In the genomic region with DNA sequence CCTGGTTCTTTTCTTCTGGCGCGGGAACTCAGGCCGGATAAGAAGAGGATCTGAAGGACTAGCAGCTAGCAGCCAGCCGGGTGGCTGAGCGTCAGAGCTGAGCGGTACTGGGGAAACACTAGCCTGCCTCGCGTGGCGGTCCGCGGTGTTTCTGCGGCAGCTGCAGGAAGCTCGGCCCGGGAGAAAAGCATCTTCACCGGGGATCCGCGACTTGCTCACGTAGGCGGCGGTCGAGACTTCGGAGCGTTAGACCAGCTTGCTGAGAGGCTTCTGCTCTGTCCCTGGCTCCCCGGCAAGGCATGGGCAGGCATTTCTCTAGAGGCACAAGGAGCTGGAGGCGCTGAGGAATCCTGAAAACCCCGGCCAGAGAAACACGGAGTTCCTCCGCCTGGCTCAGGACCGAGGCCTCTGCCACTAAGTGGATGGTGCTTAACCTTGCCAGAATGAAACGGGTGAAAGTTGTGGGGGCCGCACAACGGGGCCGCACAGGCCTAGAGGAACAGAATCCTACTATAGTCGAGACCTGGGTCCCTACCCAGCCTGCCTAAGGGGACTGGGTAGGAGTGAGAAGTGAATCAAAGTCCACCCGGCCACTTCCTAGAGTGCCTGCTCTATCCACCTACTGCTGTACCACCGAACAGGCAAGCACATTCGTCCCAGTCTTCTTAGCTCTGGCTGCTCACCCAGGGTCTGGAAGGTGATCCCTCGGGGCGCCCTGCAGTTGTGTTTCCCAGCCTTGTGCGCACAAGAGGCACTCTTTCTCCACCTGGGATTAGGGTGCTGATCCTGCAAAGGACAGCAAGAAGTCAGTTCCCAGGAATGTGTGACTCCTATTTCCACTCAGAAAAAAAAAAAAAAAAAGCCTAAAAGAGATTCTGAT, we compare ENCODE assay signal across 10 mouse cellular contexts. TPM values are rescaled to one million over a fixed set of nuclear protein-coding genes. Genes with fewer than 3 reads are reported as not detected.
DNase-seq lines count a peak whose midpoint lies in the region; ATAC-seq and TF ChIP-seq lines count a peak whose summit lies in the region.
"Had no signal": no experiment of that assay in that cellular context is flagged by ENCODE, and none has a peak within 500 bp of the region (broad histone marks: within the 10 kb centered on the region; RNA-seq: fewer than 3 reads in every experiment).

No protein-coding gene starts in this region.

- H3K4me1 ChIP-seq in heart, embryonic 15.5 days (replicated peaks), result peaks cover 36% of the 10 kb centered on the region
- peaks cover 19% of the 10 kb centered on the region for H3K4me1 ChIP-seq in forebrain, embryonic 14.5 days (ENCODE audit: control insufficient read depth, insufficient read depth, low read length)
- H3K4me1 ChIP-seq in limb, embryonic 14.5 days (ENCODE audit: control insufficient read depth, insufficient read depth, low read length), result peaks cover 14% of the 10 kb centered on the region

- H3K4me3 ChIP-seq in heart, embryonic 15.5 days, result peak overlapping the region; percentile 15; the same call in 1 of the 2 replicates
- H3K4me3 ChIP-seq in forebrain, embryonic 14.5 days (ENCODE audit: low read depth, low read length), result no peak overlapping the region; the same call in 1 of the 2 replicates
- peak overlapping the region; percentile 22 for H3K4me3 ChIP-seq in limb, embryonic 14.5 days (replicated peaks; ENCODE audit: low read length)

- ATAC-seq in heart, embryonic 15.5 days (replicated peaks; ENCODE audit: insufficient number of reproducible peaks, insufficient read depth, low FRiP score, low read depth), result no peak
- ATAC-seq in forebrain, embryonic 14.5 days, result no peak
- ATAC-seq in limb, embryonic 14.5 days (ENCODE audit: low FRiP score, low read depth), result no peak
- ATAC-seq: Patski had no signal

- WGBS in heart, embryonic 15.5 days, result under 1% methylated on average over 40 of the region's 40 CpGs
- WGBS in forebrain, embryonic 14.5 days, result under 1% methylated on average over 40 of the region's 40 CpGs
- WGBS in limb, embryonic 14.5 days, result under 1% methylated on average over 40 of the region's 40 CpGs

- no peak for TF ChIP-seq POLR2A in limb, embryonic 14.5 days (IDR thresholded peaks at IDR 0.05; ENCODE audit: borderline replicate concordance, extremely low read depth, insufficient read depth, insufficient read length)

- no peak overlapping the region for H3K27ac ChIP-seq in heart, embryonic 15.5 days
- H3K27ac ChIP-seq in forebrain, embryonic 14.5 days (ENCODE audit: low read depth, low read length), result no peak overlapping the region
- no peak overlapping the region for H3K27ac ChIP-seq in limb, embryonic 14.5 days (replicated peaks; ENCODE audit: low read depth, low read length)

- H3K27me3 ChIP-seq in heart, embryonic 15.5 days, result peaks cover 79% of the 10 kb centered on the region
- H3K27me3 ChIP-seq in forebrain, embryonic 14.5 days (replicated peaks; ENCODE audit: control insufficient read depth, insufficient read depth, low read length), result peaks cover 60% of the 10 kb centered on the region
- H3K27me3 ChIP-seq in limb, embryonic 14.5 days (ENCODE audit: control insufficient read depth, insufficient read depth, low read length), result peaks cover 71% of the 10 kb centered on the region

- H3K9ac ChIP-seq in heart, embryonic 15.5 days, result no peak overlapping the region
- H3K9ac ChIP-seq in forebrain, embryonic 14.5 days (ENCODE audit: low read length), result no peak overlapping the region
- no peak overlapping the region for H3K9ac ChIP-seq in limb, embryonic 14.5 days (ENCODE audit: low read depth, low read length, severe bottlenecking)

- H3K36me3 ChIP-seq in heart, embryonic 15.5 days, result no peaks in the 10 kb centered on the region
- H3K36me3 ChIP-seq in forebrain, embryonic 14.5 days (ENCODE audit: control insufficient read depth, insufficient read depth, low read length), result no peaks in the 10 kb centered on the region
- no peaks in the 10 kb centered on the region for H3K36me3 ChIP-seq in limb, embryonic 14.5 days (ENCODE audit: control insufficient read depth, insufficient read depth, low read length)

- no peaks in the 10 kb centered on the region for H3K9me3 ChIP-seq in heart, embryonic 15.5 days (replicated peaks)
- H3K9me3 ChIP-seq in forebrain, embryonic 14.5 days (replicated peaks; ENCODE audit: control insufficient read depth, low read length), result no peaks in the 10 kb centered on the region
- no peaks in the 10 kb centered on the region for H3K9me3 ChIP-seq in limb, embryonic 14.5 days (ENCODE audit: control insufficient read depth, low read length)

- no peak for DNase-seq in heart, adult 9 months (ENCODE audit: low spot score in 2 of 2)
- DNase-seq in Muller cell, postnatal 12 days (ENCODE audit: inconsistent ontology term), result peak; percentile 23
- peak; percentile 57 for DNase-seq in forebrain, embryonic 14.5 days (ENCODE audit: low spot score)
- no peak for DNase-seq in limb, embryonic 14.5 days (ENCODE audit: low spot score)
- no peak for DNase-seq in ovary, adult 18-20 months (ENCODE audit: low spot score)
- DNase-seq in cerebellum, adult 11 months, result no peak
- no peak for DNase-seq in spleen, postnatal 14 days (ENCODE audit: low spot score in 2 of 2)

- H3K4me2 ChIP-seq in heart, embryonic 15.5 days, result peak overlapping the region; percentile 45
- H3K4me2 ChIP-seq in forebrain, embryonic 14.5 days (ENCODE audit: low read length), result peak overlapping the region; percentile 26; the same call in 1 of the 2 replicates
- H3K4me2 ChIP-seq in limb, embryonic 14.5 days (replicated peaks; ENCODE audit: low read depth, low read length, severe bottlenecking), result peak overlapping the region; percentile 39

RNA-seq across cellular contexts. Expression of gene Foxl2, which starts 2.7 kb away (rescaled TPM):
- polyA plus RNA-seq in heart, embryonic 15.5 days (2015; fragmentation: Nextera tagmentation; extraction: Ambion mirVana), result not detected in 2 replicates
- polyA plus RNA-seq in forebrain, embryonic 14.5 days (2014; fragmentation: Nextera tagmentation; extraction: Ambion mirVana), result 0.43 and 0.72 TPM in 2 replicates
- polyA plus RNA-seq in limb, embryonic 14.5 days (2012; rRNA removed), result 0.05 and 0.08 TPM in 2 replicates
- 0.08 TPM in 1 of 2 replicates, not detected in the other for polyA plus RNA-seq in limb, embryonic 14.5 days (2014; fragmentation: Nextera tagmentation; extraction: Ambion mirVana)

RNA-seq across cellular contexts. Expression of gene Faim, which starts 33.8 kb away (rescaled TPM):
- polyA plus RNA-seq in heart, embryonic 15.5 days (2015; fragmentation: Nextera tagmentation; extraction: Ambion mirVana), result 27.3 and 30.6 TPM in 2 replicates
- polyA plus RNA-seq in forebrain, embryonic 14.5 days (2014; fragmentation: Nextera tagmentation; extraction: Ambion mirVana), result 104 and 105 TPM in 2 replicates
- polyA plus RNA-seq in limb, embryonic 14.5 days (2012; rRNA removed), result 7.2 and 14.2 TPM in 2 replicates
- 41.5 and 43.4 TPM in 2 replicates for polyA plus RNA-seq in limb, embryonic 14.5 days (2014; fragmentation: Nextera tagmentation; extraction: Ambion mirVana)

RNA-seq across cellular contexts. Expression of gene 7420426K07Rik, which starts 49.5 kb away (rescaled TPM):
- polyA plus RNA-seq in heart, embryonic 15.5 days (2015; fragmentation: Nextera tagmentation; extraction: Ambion mirVana), result not detected in 2 replicates
- polyA plus RNA-seq in forebrain, embryonic 14.5 days (2014; fragmentation: Nextera tagmentation; extraction: Ambion mirVana), result not detected in 2 replicates
- not detected in 2 replicates for polyA plus RNA-seq in limb, embryonic 14.5 days (2012; rRNA removed)
- polyA plus RNA-seq in limb, embryonic 14.5 days (2014; fragmentation: Nextera tagmentation; extraction: Ambion mirVana), result not detected in 2 replicates
- polyA plus RNA-seq: frontal cortex, adult 2 months; Patski had no signal

Comparison
In these comparisons a context has a peak if more than half of its experiments do, and no peak if none do; other contexts are left out.
1. DNase-seq: peak in Muller cell, postnatal 12 days (single experiment) and forebrain, embryonic 14.5 days (single experiment); none in heart, adult 9 months (0 of 2), limb, embryonic 14.5 days (single experiment), ovary, adult 18-20 months (single experiment), cerebellum, adult 11 months (single experiment) and spleen, postnatal 14 days (0 of 2).
2. Peak in every context shown above with its lines, with median percentiles within 50 percentile points of each other: H3K4me2 ChIP-seq.